Mouse (Mus musculus): ENCODE results near the gene Dmac2. TPM values are rescaled to one million over a fixed set of nuclear protein-coding genes. Genes with fewer than 3 reads are reported as not detected.

The Dmac2 gene
- polyA plus RNA-seq, 1 experiment, result 79.1 TPM

DNA sequence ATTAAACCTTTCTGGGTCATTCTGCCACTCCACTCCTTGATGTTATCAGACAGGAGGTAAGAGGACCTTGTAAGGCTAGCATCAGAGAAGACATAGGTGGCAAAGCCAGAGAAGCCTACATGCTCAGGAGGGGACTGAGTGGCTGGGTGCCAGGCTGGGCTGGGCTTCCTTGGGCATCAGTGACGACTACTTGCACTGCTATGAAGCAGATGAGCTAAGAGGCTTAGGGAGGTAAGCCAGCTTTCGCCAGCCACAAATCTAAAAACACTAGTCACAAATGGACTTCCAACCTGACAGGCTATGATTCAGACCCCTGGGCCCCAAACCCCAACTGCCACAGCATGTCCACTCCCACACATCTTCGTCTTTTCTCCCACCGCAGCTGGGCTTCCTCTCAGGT lies 25.4 kb downstream of the Dmac2 start:
- Histone ChIP-seq H3K27ac (ENCODE audit: insufficient read depth, low read length) (no peak overlapping the region), H3K4me1 (ENCODE audit: control insufficient read depth, insufficient read depth, low read length) (no peaks in the 10 kb centered on the region), H3K4me3 (ENCODE audit: insufficient read depth, low read length) (no peak overlapping the region)
- TF ChIP-seq CTCF (IDR thresholded peaks at IDR 0.05; ENCODE audit: extremely low read depth, insufficient read depth, low read length) (no peak), POLR2A (IDR thresholded peaks at IDR 0.05; ENCODE audit: extremely low read depth, insufficient read depth, low read length) (no peak)

DNA sequence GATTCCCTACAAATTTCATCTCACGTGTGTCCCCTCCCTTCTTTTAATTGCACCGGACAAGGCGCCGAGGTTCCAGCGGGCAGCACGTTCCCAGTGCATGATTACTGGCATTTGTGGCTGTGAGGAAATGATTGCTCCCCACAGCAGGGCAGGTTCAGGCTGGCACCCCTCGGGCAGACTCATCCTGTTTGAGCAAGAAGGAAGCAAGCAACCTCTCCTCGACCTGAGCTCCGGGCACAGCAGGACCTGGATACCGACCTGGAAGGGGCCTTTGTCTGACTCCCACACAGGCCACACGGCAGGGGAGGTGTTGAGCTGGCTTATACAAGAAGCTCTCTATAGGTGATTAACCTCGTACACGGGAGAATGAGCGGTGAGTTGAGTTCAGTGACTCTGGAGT lies 25.9 kb downstream of the Dmac2 start:
- TF ChIP-seq POLR2A (IDR thresholded peaks at IDR 0.05; ENCODE audit: extremely low read depth, insufficient read depth, low read length) (no peak), CTCF (IDR thresholded peaks at IDR 0.05; ENCODE audit: extremely low read depth, insufficient read depth, low read length) (no peak)
- no peaks in the 10 kb centered on the region for H3K4me1 ChIP-seq (ENCODE audit: control insufficient read depth, insufficient read depth, low read length)

DNA sequence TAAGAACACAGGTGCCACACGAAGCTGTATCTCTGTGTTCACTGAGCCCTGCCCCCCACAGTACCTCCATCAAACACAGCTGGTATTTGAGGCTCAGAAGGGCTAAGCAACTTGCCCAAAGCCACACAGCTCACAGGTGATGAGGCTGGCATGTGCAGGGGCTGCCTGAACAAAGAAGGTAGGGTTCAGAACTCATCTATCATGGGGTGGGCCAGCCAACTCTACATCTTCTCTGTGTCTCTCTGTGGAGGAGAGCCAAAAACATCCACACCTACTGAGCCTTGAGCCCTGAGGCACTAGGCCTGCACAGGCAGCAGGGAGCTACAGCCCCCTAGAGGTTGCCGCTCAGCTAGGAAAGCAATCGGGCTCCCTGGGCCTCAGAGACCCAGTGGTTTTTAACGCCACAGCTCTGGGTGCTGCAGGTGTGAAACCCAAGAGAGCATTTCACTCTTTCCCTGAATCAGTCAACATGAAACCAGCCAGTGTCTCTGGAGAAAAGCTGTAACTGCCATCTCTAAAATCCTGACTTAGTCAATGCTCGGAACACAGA lies 28.4 kb downstream of the Dmac2 start:
- no peak overlapping the region for H3K27ac ChIP-seq (ENCODE audit: insufficient read depth, low read length)
- H3K4me3 ChIP-seq (ENCODE audit: insufficient read depth, low read length), result no peak overlapping the region
- TF ChIP-seq CTCF (IDR thresholded peaks at IDR 0.05; ENCODE audit: extremely low read depth, insufficient read depth, low read length) (peak; percentile 20; the same call in 1 of the 2 replicates), POLR2A (IDR thresholded peaks at IDR 0.05; ENCODE audit: extremely low read depth, insufficient read depth, low read length) (no peak)
- no peaks in the 10 kb centered on the region for H3K4me1 ChIP-seq (ENCODE audit: control insufficient read depth, insufficient read depth, low read length)

More for the DNA sequence above, 25.9 kb downstream of the Dmac2 start:
- Histone ChIP-seq H3K27ac (ENCODE audit: insufficient read depth, low read length) (no peak overlapping the region), H3K4me3 (ENCODE audit: insufficient read depth, low read length) (no peak overlapping the region)

- Histone ChIP-seq H3K4me1 (ENCODE audit: control insufficient read depth, insufficient read depth, low read length) (no peaks in the 10 kb centered on the region), H3K4me3 (ENCODE audit: insufficient read depth, low read length) (no peak overlapping the region), H3K27ac (ENCODE audit: insufficient read depth, low read length) (no peak overlapping the region)
- TF ChIP-seq POLR2A (IDR thresholded peaks at IDR 0.05; ENCODE audit: extremely low read depth, insufficient read depth, low read length) (no peak), CTCF (IDR thresholded peaks at IDR 0.05; ENCODE audit: extremely low read depth, insufficient read depth, low read length) (no peak)
These were observed 30.6 kb downstream of the Dmac2 start for GRCm38 (mm10) chr7:25649839-25650238.

GRCm38 (mm10) chr7:25651281-25651680 lies 32.1 kb downstream of the Dmac2 start:
- TF ChIP-seq POLR2A (IDR thresholded peaks at IDR 0.05; ENCODE audit: extremely low read depth, insufficient read depth, low read length) (no peak), CTCF (IDR thresholded peaks at IDR 0.05; ENCODE audit: extremely low read depth, insufficient read depth, low read length) (peak; percentile 9; the same call in 1 of the 2 replicates)
- no peak overlapping the region for H3K4me3 ChIP-seq (ENCODE audit: insufficient read depth, low read length)
- H3K4me1 ChIP-seq (ENCODE audit: control insufficient read depth, insufficient read depth, low read length), result 0 out of 2 replicates have a peak, but pooled peaks cover 1% of the 10 kb centered on the region
- H3K27ac ChIP-seq (ENCODE audit: insufficient read depth, low read length), result no peak overlapping the region

DNA sequence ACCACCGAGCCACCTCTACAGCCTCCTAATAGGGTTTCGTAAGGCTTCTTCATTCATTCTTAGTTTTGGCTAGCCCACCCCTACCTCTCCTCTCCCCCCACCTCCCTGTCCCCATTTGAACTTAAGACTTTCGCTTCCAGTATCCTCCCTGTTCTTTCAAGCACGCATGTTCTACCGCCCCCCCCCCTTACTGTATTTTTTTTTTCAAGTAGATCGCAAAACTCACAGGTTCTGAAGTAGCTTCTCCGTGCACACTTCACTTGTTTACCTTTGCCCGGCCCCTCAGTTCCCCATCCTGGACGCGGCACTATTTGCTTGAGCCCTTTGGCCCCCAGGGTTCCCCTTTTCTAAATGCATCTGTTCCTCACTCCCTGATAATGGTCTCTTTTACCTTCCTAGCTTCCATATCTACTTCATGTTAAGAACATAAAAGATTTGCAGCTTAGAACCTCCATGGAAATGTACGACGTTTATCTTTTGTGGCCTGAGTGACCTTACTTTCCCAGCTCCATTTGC lies 33.1 kb downstream of the Dmac2 start:
- TF ChIP-seq CTCF (IDR thresholded peaks at IDR 0.05; ENCODE audit: extremely low read depth, insufficient read depth, low read length) (no peak), POLR2A (IDR thresholded peaks at IDR 0.05; ENCODE audit: extremely low read depth, insufficient read depth, low read length) (no peak)
- Histone ChIP-seq H3K27ac (ENCODE audit: insufficient read depth, low read length) (no peak overlapping the region), H3K4me1 (ENCODE audit: control insufficient read depth, insufficient read depth, low read length) (0 out of 2 replicates have a peak, but pooled peaks cover 1% of the 10 kb centered on the region), H3K4me3 (ENCODE audit: insufficient read depth, low read length) (no peak overlapping the region)

DNA sequence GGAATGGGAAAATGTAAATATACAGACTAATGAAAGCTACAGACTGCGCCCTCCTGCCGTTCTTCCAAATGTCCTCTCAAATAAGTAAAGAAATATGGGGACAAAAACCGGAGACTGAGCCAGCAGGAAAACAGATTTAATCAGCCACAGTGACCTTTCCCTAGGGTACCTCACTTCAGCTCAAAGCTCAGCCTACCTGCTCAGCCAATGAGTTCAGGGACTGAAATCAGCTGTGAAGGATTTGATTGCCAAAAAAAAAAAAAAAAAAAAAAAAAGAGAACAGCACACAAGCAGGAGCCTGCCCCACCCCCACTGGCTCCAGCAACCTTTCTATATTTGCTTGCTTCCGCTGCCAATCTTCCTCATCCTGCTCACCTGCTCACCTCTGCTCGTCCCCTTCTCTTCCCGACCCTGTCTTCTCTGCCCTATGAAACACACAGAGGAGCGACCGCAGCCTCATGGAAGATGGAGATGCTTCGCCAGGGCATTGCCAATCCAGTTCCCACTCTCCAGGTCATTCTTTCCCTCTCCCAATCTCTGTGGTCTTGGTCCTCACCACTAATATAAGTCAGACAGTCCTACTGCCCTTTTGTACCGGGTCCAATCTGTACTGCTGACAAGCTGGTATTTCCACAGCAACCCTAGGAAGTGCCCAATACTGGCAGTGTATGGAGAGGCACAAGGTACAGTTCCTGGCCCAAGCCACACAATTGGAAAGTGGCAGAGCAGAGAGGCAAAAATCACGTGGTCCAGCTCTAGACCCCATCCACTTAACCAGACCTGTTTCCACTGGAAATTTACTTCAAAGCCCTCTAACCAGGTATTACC lies 36.6 kb downstream of the Dmac2 start:
- H3K4me3 ChIP-seq (ENCODE audit: insufficient read depth, low read length), result no peak overlapping the region
- H3K4me1 ChIP-seq (ENCODE audit: control insufficient read depth, insufficient read depth, low read length), result peaks cover 1% of the 10 kb centered on the region; the same call in 1 of the 2 replicates
- TF ChIP-seq POLR2A (IDR thresholded peaks at IDR 0.05; ENCODE audit: extremely low read depth, insufficient read depth, low read length) (no peak), CTCF (IDR thresholded peaks at IDR 0.05; ENCODE audit: extremely low read depth, insufficient read depth, low read length) (no peak)
- H3K27ac ChIP-seq (ENCODE audit: insufficient read depth, low read length), result no peak overlapping the region

GRCm38 (mm10) chr7:25657785-25658184 lies 38.6 kb downstream of the Dmac2 start:
- H3K4me3 ChIP-seq (ENCODE audit: insufficient read depth, low read length), result peak overlapping the region; percentile 72
- no peak overlapping the region for H3K27ac ChIP-seq (ENCODE audit: insufficient read depth, low read length)
- peaks cover 1% of the 10 kb centered on the region; the same call in 1 of the 2 replicates for H3K4me1 ChIP-seq (ENCODE audit: control insufficient read depth, insufficient read depth, low read length)
- TF ChIP-seq CTCF (IDR thresholded peaks at IDR 0.05; ENCODE audit: extremely low read depth, insufficient read depth, low read length) (no peak), POLR2A (IDR thresholded peaks at IDR 0.05; ENCODE audit: extremely low read depth, insufficient read depth, low read length) (no peak)

- TF ChIP-seq POLR2A (IDR thresholded peaks at IDR 0.05; ENCODE audit: extremely low read depth, insufficient read depth, low read length) (peak; percentile 76), CTCF (IDR thresholded peaks at IDR 0.05; ENCODE audit: extremely low read depth, insufficient read depth, low read length) (no peak)
- peak within 1 kb of the TSS; percentile 89 for H3K27ac ChIP-seq (ENCODE audit: insufficient read depth, low read length)
- H3K4me1 ChIP-seq (ENCODE audit: control insufficient read depth, insufficient read depth, low read length), result peaks cover 1% of the 10 kb centered on the region; the same call in 1 of the 2 replicates
- H3K4me3 ChIP-seq (ENCODE audit: insufficient read depth, low read length), result peak within 1 kb of the TSS; percentile 72
These were observed 39.7 kb downstream of the Dmac2 start, which contains the start of the genes Bckdha and Exosc5 for GRCm38 (mm10) chr7:25658657-25659472. Bckdha (minus strand) TSS chr7:25658981. Exosc5 (plus strand) TSS chr7:25659164.
